In genomic region chrX:99516070-99516807, GRCm38 (mm10) we compare ENCODE assay signal across 15 mouse cellular contexts. TPM values are rescaled to one million over a fixed set of nuclear protein-coding genes. Genes with fewer than 3 reads are reported as not detected.
DNase-seq lines count a peak whose midpoint lies in the region; ATAC-seq lines count a peak whose summit lies in the region.
"Had no signal": no experiment of that assay in that cellular context is flagged by ENCODE, and none has a peak within 500 bp of the region (broad histone marks: within the 10 kb centered on the region; RNA-seq: fewer than 3 reads in every experiment).

No protein-coding gene starts in this region.

- no peak for DNase-seq in hindbrain, embryonic 10.5 days (ENCODE audit: low spot score)
- DNase-seq in hindbrain, embryonic 11.5 days (ENCODE audit: low spot score): no peak
- peak; percentile 6 for DNase-seq in urinary bladder, postnatal 14 days (ENCODE audit: low spot score)
- DNase-seq in urinary bladder, postnatal 4 days (ENCODE audit: low spot score in 2 of 2): no peak
- no peak for DNase-seq in MN1 (ENCODE audit: low spot score)
- DNase-seq in gastrocnemius, postnatal 4 days (ENCODE audit: low spot score in 2 of 2): no peak
- no peak for DNase-seq in heart, postnatal 10 days
- DNase-seq: B cell, adult 2 months; cerebellum, adult 9-11 months; heart, adult 2 months; lung, adult 18-20 months; right cerebral cortex, postnatal 25 days had no signal

- H3K9ac ChIP-seq in hindbrain, embryonic 11.5 days (ENCODE audit: low read depth, low read length): no peak overlapping the region
- H3K9ac ChIP-seq in midbrain, embryonic 15.5 days: no peak overlapping the region
- H3K9ac ChIP-seq: heart, embryonic 15.5 days had no signal

- intact Hi-C loops in heart, postnatal 10 days (cut with DNase I): no loop called here

- no peak overlapping the region for H3K4me3 ChIP-seq in hindbrain, embryonic 10.5 days
- no peak overlapping the region for H3K4me3 ChIP-seq in hindbrain, embryonic 11.5 days (ENCODE audit: low read depth, low read length)
- no peak overlapping the region for H3K4me3 ChIP-seq in midbrain, embryonic 15.5 days
- H3K4me3 ChIP-seq: heart, adult 2 months; heart, embryonic 15.5 days had no signal

- H3K36me3 ChIP-seq in hindbrain, embryonic 10.5 days: no peaks in the 10 kb centered on the region
- H3K36me3 ChIP-seq in hindbrain, embryonic 11.5 days (ENCODE audit: control insufficient read depth, insufficient read depth, low read length): no peaks in the 10 kb centered on the region
- no peaks in the 10 kb centered on the region for H3K36me3 ChIP-seq in midbrain, embryonic 15.5 days (replicated peaks)
- H3K36me3 ChIP-seq: heart, embryonic 15.5 days had no signal

- H3K9me3 ChIP-seq in hindbrain, embryonic 10.5 days: no peaks in the 10 kb centered on the region
- H3K9me3 ChIP-seq in hindbrain, embryonic 11.5 days (ENCODE audit: control insufficient read depth, low read length): no peaks in the 10 kb centered on the region
- no peaks in the 10 kb centered on the region for H3K9me3 ChIP-seq in midbrain, embryonic 15.5 days
- H3K9me3 ChIP-seq: heart, embryonic 15.5 days had no signal

- WGBS in hindbrain, embryonic 10.5 days: 83% methylated on average over 6 of the region's 6 CpGs
- WGBS in hindbrain, embryonic 11.5 days: 84% methylated on average over 6 of the region's 6 CpGs
- WGBS in midbrain, embryonic 15.5 days: 88% methylated on average over 6 of the region's 6 CpGs

- H3K4me2 ChIP-seq in hindbrain, embryonic 11.5 days (replicated peaks; ENCODE audit: low read depth, low read length): no peak overlapping the region
- H3K4me2 ChIP-seq in midbrain, embryonic 15.5 days: no peak overlapping the region
- H3K4me2 ChIP-seq: heart, embryonic 15.5 days had no signal

- H3K27me3 ChIP-seq in hindbrain, embryonic 10.5 days (ENCODE audit: insufficient read depth, poor library complexity, severe bottlenecking): peaks cover 100% of the 10 kb centered on the region
- H3K27me3 ChIP-seq in hindbrain, embryonic 11.5 days (ENCODE audit: control insufficient read depth, insufficient read depth, low read length): peaks cover 14% of the 10 kb centered on the region; the same call in 1 of the 2 replicates
- H3K27me3 ChIP-seq in midbrain, embryonic 15.5 days (replicated peaks): peaks cover 14% of the 10 kb centered on the region

- peaks cover 45% of the 10 kb centered on the region for H3K4me1 ChIP-seq in hindbrain, embryonic 10.5 days (replicated peaks)
- no peaks in the 10 kb centered on the region; the same call in 1 of the 2 replicates for H3K4me1 ChIP-seq in hindbrain, embryonic 11.5 days (replicated peaks; ENCODE audit: control insufficient read depth, insufficient read depth, low read length)
- peaks cover 7% of the 10 kb centered on the region; the same call in 1 of the 2 replicates for H3K4me1 ChIP-seq in midbrain, embryonic 15.5 days

- no peak for ATAC-seq in hindbrain, embryonic 11.5 days (ENCODE audit: low FRiP score)
- peak; percentile 34; the same call in 1 of the 2 replicates for ATAC-seq in midbrain, embryonic 15.5 days (replicated peaks)
- ATAC-seq: activated CD4-positive, CD25-positive, alpha-beta regulatory T cell, adult 4 months had no signal

- H3K27ac ChIP-seq in hindbrain, embryonic 10.5 days: 0 out of 2 replicates have a peak overlapping the region, but pooled peaks have one; percentile 35
- no peak overlapping the region for H3K27ac ChIP-seq in hindbrain, embryonic 11.5 days (ENCODE audit: low read depth, low read length)
- H3K27ac ChIP-seq in midbrain, embryonic 15.5 days: no peak overlapping the region
- H3K27ac ChIP-seq: heart, adult 2 months; heart, embryonic 15.5 days had no signal

RNA-seq across cellular contexts. Expression of gene Pja1, which starts 45.2 kb away (rescaled TPM):
- polyA plus RNA-seq in hindbrain, embryonic 10.5 days (2016; fragmentation: Nextera tagmentation; extraction: Ambion mirVana): 188 and 192 TPM in 2 replicates
- polyA plus RNA-seq in hindbrain, embryonic 11.5 days (2014; fragmentation: Nextera tagmentation; extraction: Ambion mirVana): 194 and 218 TPM in 2 replicates
- polyA plus RNA-seq in midbrain, embryonic 15.5 days (2015; fragmentation: Nextera tagmentation; extraction: Ambion mirVana): 374 and 387 TPM in 2 replicates
- total RNA-seq in gastrocnemius, postnatal 4 days (2021): 10 to 100 TPM; 59.4 to 67.5 TPM
- total RNA-seq in heart, postnatal 10 days (2021): 10 to 100 TPM; 32.9 to 37.1 TPM
